Mouse (Mus musculus): Measurements from ENCODE around the gene Bik. TPM values are rescaled to one million over a fixed set of nuclear protein-coding genes. Genes with fewer than 3 reads are reported as not detected.

The Bik gene
- polyA plus RNA-seq, 2 experiments = 1.3 to 2.0 TPM

- H3K36me3 ChIP-seq (replicated peaks; ENCODE audit: control insufficient read depth, insufficient read depth, low read depth) = no peaks in the 10 kb centered on the region
- H3K27ac ChIP-seq = no peak overlapping the region
- H3K27me3 ChIP-seq (ENCODE audit: control insufficient read depth, insufficient read depth, low read length) = peaks cover 6% of the 10 kb centered on the region
- H3K4me1 ChIP-seq (replicated peaks; ENCODE audit: control insufficient read depth in 2 of 2, insufficient read depth in 2 of 2, low read length in 1 of 2) = 0 out of 4 replicates have a peak, but pooled peaks cover 0 to 1% of the 10 kb centered on the region in 2 experiments
- 55% methylated on average over 17 of the region's 17 CpGs for WGBS (ENCODE audit: insufficient replicate concordance)
- no peak overlapping the region for H3K4me3 ChIP-seq (ENCODE audit: insufficient read depth in 1 of 2, low read depth in 2 of 2, low read length in 2 of 2)
- ATAC-seq (ENCODE audit: insufficient read depth) (no peak), DNase-seq (ENCODE audit: low read depth in 3 of 3, low spot score in 3 of 3) (no peak)
- no peak overlapping the region for H3K4me2 ChIP-seq (ENCODE audit: low read depth)
- H3K9me3 ChIP-seq (ENCODE audit: control insufficient read depth, low read length) = no peaks in the 10 kb centered on the region
- TF ChIP-seq CTCF (IDR thresholded peaks at IDR 0.05; ENCODE audit: low read depth) (no peak), EP300 (IDR thresholded peaks at IDR 0.05; ENCODE audit: low read depth) (no peak)
- no peak overlapping the region for H3K9ac ChIP-seq (replicated peaks)
Measured at GRCm38 (mm10) chr15:83534960-83535889, 8.6 kb downstream of the Bik start.

GRCm38 (mm10) chr15:83535890-83536231, 9.2 kb downstream of the Bik start:
- Histone ChIP-seq H3K4me2 (ENCODE audit: low read depth) (no peak overlapping the region), H3K4me1 (replicated peaks; ENCODE audit: control insufficient read depth in 2 of 2, insufficient read depth in 2 of 2, low read length in 1 of 2) (0 out of 4 replicates have a peak, but pooled peaks cover 0 to 2% of the 10 kb centered on the region in 2 experiments), H3K9me3 (ENCODE audit: control insufficient read depth, low read length) (no peaks in the 10 kb centered on the region), H3K36me3 (replicated peaks; ENCODE audit: control insufficient read depth, insufficient read depth, low read depth) (no peaks in the 10 kb centered on the region), H3K4me3 (ENCODE audit: insufficient read depth in 1 of 2, low read depth in 2 of 2, low read length in 2 of 2) (no peak overlapping the region), H3K27ac (no peak overlapping the region), H3K9ac (replicated peaks) (no peak overlapping the region), H3K27me3 (ENCODE audit: control insufficient read depth, insufficient read depth, low read length) (no peaks in the 10 kb centered on the region; the same call in none of the 2 replicates)
- ATAC-seq (ENCODE audit: insufficient read depth) (no peak), DNase-seq (ENCODE audit: low read depth in 3 of 3, low spot score in 3 of 3) (no peak)
- 59% methylated on average over 6 of the region's 6 CpGs for WGBS (ENCODE audit: insufficient replicate concordance)
- no peak for TF ChIP-seq CTCF (IDR thresholded peaks at IDR 0.05; ENCODE audit: low read depth)
- no peak for TF ChIP-seq EP300 (IDR thresholded peaks at IDR 0.05; ENCODE audit: low read depth)

GRCm38 (mm10) chr15:83538855-83539254, 12.2 kb downstream of the Bik start:
- Histone ChIP-seq H3K36me3 (replicated peaks; ENCODE audit: control insufficient read depth, insufficient read depth, low read depth) (no peaks in the 10 kb centered on the region), H3K4me1 (replicated peaks; ENCODE audit: control insufficient read depth in 2 of 2, insufficient read depth in 2 of 2, low read length in 1 of 2) (0 out of 4 replicates have a peak, but pooled peaks cover 0 to 2% of the 10 kb centered on the region in 2 experiments), H3K4me3 (ENCODE audit: insufficient read depth in 1 of 2, low read depth in 2 of 2, low read length in 2 of 2) (no peak overlapping the region), H3K9ac (replicated peaks) (no peak overlapping the region), H3K9me3 (ENCODE audit: control insufficient read depth, low read length) (no peaks in the 10 kb centered on the region), H3K4me2 (ENCODE audit: low read depth) (no peak overlapping the region), H3K27ac (no peak overlapping the region), H3K27me3 (ENCODE audit: control insufficient read depth, insufficient read depth, low read length) (no peaks in the 10 kb centered on the region; the same call in 1 of the 2 replicates)
- DNase-seq (ENCODE audit: low read depth in 3 of 3, low spot score in 3 of 3) (no peak), ATAC-seq (ENCODE audit: insufficient read depth) (no peak)
- no peak for TF ChIP-seq EP300 (IDR thresholded peaks at IDR 0.05; ENCODE audit: low read depth)
- TF ChIP-seq CTCF (IDR thresholded peaks at IDR 0.05; ENCODE audit: low read depth) = no peak
- WGBS (ENCODE audit: insufficient replicate concordance) = 76% methylated on average over 2 of the region's 2 CpGs

GRCm38 (mm10) chr15:83539905-83540304, 13.2 kb downstream of the Bik start:
- WGBS (ENCODE audit: insufficient replicate concordance) = 40% methylated on average over 4 of the region's 4 CpGs

GRCm38 (mm10) chr15:83541647-83542287, 15.1 kb downstream of the Bik start:
- DNase-seq (ENCODE audit: low read depth in 3 of 3, low spot score in 3 of 3) (no peak), ATAC-seq (ENCODE audit: insufficient read depth) (no peak)
- Histone ChIP-seq H3K4me2 (ENCODE audit: low read depth) (no peak overlapping the region), H3K9ac (replicated peaks) (no peak overlapping the region), H3K27ac (no peak overlapping the region), H3K4me1 (replicated peaks; ENCODE audit: control insufficient read depth in 2 of 2, insufficient read depth in 2 of 2, low read length in 1 of 2) (0 out of 4 replicates have a peak, but pooled peaks cover 0 to 2% of the 10 kb centered on the region in 2 experiments), H3K4me3 (ENCODE audit: insufficient read depth in 1 of 2, low read depth in 2 of 2, low read length in 2 of 2) (no peak overlapping the region), H3K9me3 (ENCODE audit: control insufficient read depth, low read length) (no peaks in the 10 kb centered on the region), H3K27me3 (ENCODE audit: control insufficient read depth, insufficient read depth, low read length) (no peaks in the 10 kb centered on the region; the same call in 1 of the 2 replicates), H3K36me3 (replicated peaks; ENCODE audit: control insufficient read depth, insufficient read depth, low read depth) (no peaks in the 10 kb centered on the region; the same call in 1 of the 2 replicates)
- TF ChIP-seq CTCF (IDR thresholded peaks at IDR 0.05; ENCODE audit: low read depth) (no peak), EP300 (IDR thresholded peaks at IDR 0.05; ENCODE audit: low read depth) (no peak)
- WGBS (ENCODE audit: insufficient replicate concordance) = 70% methylated on average over 9 of the region's 9 CpGs

More at GRCm38 (mm10) chr15:83539905-83540304, 13.2 kb downstream of the Bik start:
- DNase-seq (ENCODE audit: low read depth in 3 of 3, low spot score in 3 of 3) (no peak), ATAC-seq (ENCODE audit: insufficient read depth) (no peak)
- no peaks in the 10 kb centered on the region for H3K9me3 ChIP-seq (ENCODE audit: control insufficient read depth, low read length)
- H3K4me1 ChIP-seq (replicated peaks; ENCODE audit: control insufficient read depth in 2 of 2, insufficient read depth in 2 of 2, low read length in 1 of 2) = 0 out of 4 replicates have a peak, but pooled peaks cover 0 to 2% of the 10 kb centered on the region in 2 experiments
- H3K4me3 ChIP-seq (ENCODE audit: insufficient read depth in 1 of 2, low read depth in 2 of 2, low read length in 2 of 2) = no peak overlapping the region
- H3K36me3 ChIP-seq (replicated peaks; ENCODE audit: control insufficient read depth, insufficient read depth, low read depth) = no peaks in the 10 kb centered on the region
- no peaks in the 10 kb centered on the region; the same call in 1 of the 2 replicates for H3K27me3 ChIP-seq (ENCODE audit: control insufficient read depth, insufficient read depth, low read length)
- no peak overlapping the region for H3K4me2 ChIP-seq (ENCODE audit: low read depth)
- no peak overlapping the region for H3K27ac ChIP-seq
- H3K9ac ChIP-seq (replicated peaks) = no peak overlapping the region
- TF ChIP-seq CTCF (IDR thresholded peaks at IDR 0.05; ENCODE audit: low read depth) (no peak), EP300 (IDR thresholded peaks at IDR 0.05; ENCODE audit: low read depth) (no peak)
